Mouse (Mus musculus) kidney, embryonic 16.5 days (tissue): ENCODE data around the gene Ranbp9. TPM values are rescaled to one million over a fixed set of nuclear protein-coding genes. Genes with fewer than 3 reads are reported as not detected.

Source experiments
- ATAC-seq: fragments of 200-750 bp; cut with Nextera tagmentation; 2 replicates; pipeline ENCODE4 v1.8.0; 2017; ENCODE audit warnings: moderate TSS enrichment; ENCODE audit not compliant: low FRiP score, low TSS enrichment
- H3K27ac ChIP-seq: fragments of 300-500 bp; sonication (generic); 2 replicates; pipeline ENCODE4 v1.5.1; 2014; ENCODE audit warnings: low read length
- H3K27me3 ChIP-seq: fragments of 300-500 bp; sonication (generic); 2 replicates; pipeline ENCODE4 v1.6.1; 2014; ENCODE audit warnings: low read length, control low read depth, mixed read lengths; ENCODE audit not compliant: insufficient read depth
- H3K36me3 ChIP-seq: fragments of 300-500 bp; sonication (generic); 2 replicates; pipeline ENCODE4 v1.6.1; 2014; ENCODE audit warnings: low read length, control low read depth, mixed read lengths; ENCODE audit not compliant: insufficient read depth
- H3K4me1 ChIP-seq: fragments of 300-500 bp; sonication (generic); 2 replicates; pipeline ENCODE4 v1.6.1; 2014; ENCODE audit warnings: low read length, control low read depth, mixed read lengths; ENCODE audit not compliant: insufficient read depth
- H3K4me2 ChIP-seq: fragments of 300-500 bp; sonication (generic); replicated peaks from 2 replicates; pipeline ENCODE4 v1.6.1; 2014; ENCODE audit warnings: low read depth, low read length
- H3K4me3 ChIP-seq: fragments of 300-500 bp; sonication (generic); 2 replicates; pipeline ENCODE4 v1.5.1; 2014; ENCODE audit warnings: mild to moderate bottlenecking, low read length
- H3K9ac ChIP-seq: fragments of 300-500 bp; sonication (generic); replicated peaks from 2 replicates; pipeline ENCODE4 v1.6.1; 2014; ENCODE audit warnings: low read length
- H3K9me3 ChIP-seq: fragments of 300-500 bp; sonication (generic); 2 replicates; pipeline ENCODE4 v1.6.1; 2016; ENCODE audit warnings: low read length, control low read depth
- WGBS: fragments of 180-500 bp; shearing (Covaris S2); extraction: QIAGEN DNeasy Blood & Tissue Kit; methylation state at CpG from one replicate; pipeline ENCODE4 v1.1.7; 2014; 5-methylcytosine and 5-hydroxymethylcytosine counted together
- polyA plus RNA-seq: library from polyadenylated mRNA; unstranded; fragments of >200 nt; fragmentation: Nextera tagmentation; extraction: Ambion mirVana; gene quantifications from 2 replicates; pipeline ENCODE4 v1.2.1, GENCODE M21; 2015

Gene Ranbp9
- polyA plus RNA-seq, 1 experiment from 2014 or later = 9.1 TPM

- WGBS = 94% methylated on average over 1 of the region's 1 CpGs
- no peak overlapping the region for H3K4me2 ChIP-seq
- H3K36me3 ChIP-seq = no peaks in the 10 kb centered on the region
- no peak overlapping the region for H3K4me3 ChIP-seq
- H3K9me3 ChIP-seq = 0 out of 2 replicates have a peak, but pooled peaks cover 1% of the 10 kb centered on the region
- no peak overlapping the region for H3K9ac ChIP-seq
- H3K27ac ChIP-seq = no peak overlapping the region
- no peaks in the 10 kb centered on the region for H3K27me3 ChIP-seq
- peaks cover 9% of the 10 kb centered on the region; the same call in 1 of the 2 replicates for H3K4me1 ChIP-seq
- ATAC-seq = no peak
These were observed 38.5 kb downstream of the Ranbp9 start for GRCm38 (mm10) chr13:43442551-43442950.

GRCm38 (mm10) chr13:43440376-43440775 is 40.7 kb downstream of the Ranbp9 start:
- Histone ChIP-seq H3K36me3 (no peaks in the 10 kb centered on the region), H3K4me3 (no peak overlapping the region), H3K9me3 (0 out of 2 replicates have a peak, but pooled peaks cover 2% of the 10 kb centered on the region), H3K4me1 (no peaks in the 10 kb centered on the region), H3K4me2 (no peak overlapping the region), H3K27me3 (no peaks in the 10 kb centered on the region), H3K27ac (no peak overlapping the region), H3K9ac (no peak overlapping the region)
- 100% methylated on average over 1 of the region's 1 CpGs for WGBS
- ATAC-seq = no peak

- ATAC-seq = no peak
- H3K4me3 ChIP-seq = no peak overlapping the region
- H3K36me3 ChIP-seq = peaks cover 14% of the 10 kb centered on the region
- no peaks in the 10 kb centered on the region for H3K27me3 ChIP-seq
- 0 out of 2 replicates have a peak, but pooled peaks cover 2% of the 10 kb centered on the region for H3K9me3 ChIP-seq
- WGBS = 81% methylated on average over 2 of the region's 2 CpGs
- H3K9ac ChIP-seq = no peak overlapping the region
- H3K4me1 ChIP-seq = no peaks in the 10 kb centered on the region
- H3K4me2 ChIP-seq = no peak overlapping the region
- no peak overlapping the region for H3K27ac ChIP-seq
These were observed 47.7 kb downstream of the Ranbp9 start for GRCm38 (mm10) chr13:43433395-43433794.

GRCm38 (mm10) chr13:43428436-43428835 is 52.6 kb downstream of the Ranbp9 start:
- no peaks in the 10 kb centered on the region for H3K9me3 ChIP-seq
- H3K4me1 ChIP-seq = no peaks in the 10 kb centered on the region
- H3K9ac ChIP-seq = no peak overlapping the region
- ATAC-seq = no peak
- H3K27ac ChIP-seq = no peak overlapping the region
- 85% methylated on average over 4 of the region's 4 CpGs for WGBS
- H3K4me2 ChIP-seq = no peak overlapping the region
- H3K4me3 ChIP-seq = no peak overlapping the region
- peaks cover 26% of the 10 kb centered on the region for H3K36me3 ChIP-seq
- no peaks in the 10 kb centered on the region for H3K27me3 ChIP-seq

- no peaks in the 10 kb centered on the region for H3K9me3 ChIP-seq
- no peak overlapping the region for H3K4me3 ChIP-seq
- H3K9ac ChIP-seq = no peak overlapping the region
- H3K36me3 ChIP-seq = peaks cover 52% of the 10 kb centered on the region
- H3K27ac ChIP-seq = no peak overlapping the region
- 81% methylated on average over 1 of the region's 1 CpGs for WGBS
- H3K4me1 ChIP-seq = no peaks in the 10 kb centered on the region
- no peak overlapping the region for H3K4me2 ChIP-seq
- no peak for ATAC-seq
- no peaks in the 10 kb centered on the region for H3K27me3 ChIP-seq
These were observed 65.8 kb downstream of the Ranbp9 start for GRCm38 (mm10) chr13:43415249-43415648.

GRCm38 (mm10) chr13:43413611-43414010 is 67.5 kb downstream of the Ranbp9 start:
- H3K27ac ChIP-seq = no peak overlapping the region
- 92% methylated on average over 2 of the region's 2 CpGs for WGBS
- H3K36me3 ChIP-seq = peaks cover 48% of the 10 kb centered on the region
- H3K4me3 ChIP-seq = no peak overlapping the region
- no peaks in the 10 kb centered on the region for H3K27me3 ChIP-seq
- H3K4me2 ChIP-seq = no peak overlapping the region
- no peaks in the 10 kb centered on the region for H3K9me3 ChIP-seq
- ATAC-seq = no peak
- no peak overlapping the region for H3K9ac ChIP-seq
- H3K4me1 ChIP-seq = no peaks in the 10 kb centered on the region

GRCm38 (mm10) chr13:43412311-43412710 is 68.8 kb downstream of the Ranbp9 start:
- no peaks in the 10 kb centered on the region for H3K9me3 ChIP-seq
- H3K4me2 ChIP-seq = no peak overlapping the region
- H3K4me3 ChIP-seq = no peak overlapping the region
- 86% methylated on average over 7 of the region's 7 CpGs for WGBS
- H3K36me3 ChIP-seq = peaks cover 44% of the 10 kb centered on the region
- H3K27ac ChIP-seq = no peak overlapping the region
- no peaks in the 10 kb centered on the region for H3K4me1 ChIP-seq
- ATAC-seq = no peak
- H3K9ac ChIP-seq = no peak overlapping the region
- no peaks in the 10 kb centered on the region for H3K27me3 ChIP-seq

- Histone ChIP-seq H3K9me3 (peaks cover 7% of the 10 kb centered on the region; the same call in 1 of the 2 replicates), H3K36me3 (peaks cover 39% of the 10 kb centered on the region), H3K4me3 (0 out of 2 replicates have a peak overlapping the region, but pooled peaks have one; percentile 80), H3K9ac (no peak overlapping the region), H3K27ac (no peak overlapping the region), H3K4me2 (peak overlapping the region; percentile 78), H3K4me1 (peaks cover 7% of the 10 kb centered on the region), H3K27me3 (no peaks in the 10 kb centered on the region)
- WGBS = 82% methylated on average over 5 of the region's 5 CpGs
- ATAC-seq = no peak
These were observed 81.5 kb downstream of the Ranbp9 start for GRCm38 (mm10) chr13:43399576-43399975.

- peak; percentile 95 for ATAC-seq
- Histone ChIP-seq H3K36me3 (peaks cover 42% of the 10 kb centered on the region), H3K4me1 (peaks cover 7% of the 10 kb centered on the region), H3K27me3 (no peaks in the 10 kb centered on the region), H3K27ac (peak within 1 kb of the TSS; percentile 97), H3K4me3 (peak within 1 kb of the TSS; percentile 80), H3K4me2 (peak within 1 kb of the TSS; percentile 78), H3K9ac (peak within 1 kb of the TSS; percentile 94), H3K9me3 (peaks cover 13% of the 10 kb centered on the region; the same call in 1 of the 2 replicates)
- WGBS = 1% methylated on average over 70 of the region's 72 CpGs
These were observed 82.6 kb downstream of the Ranbp9 start, which contains the start of gene Nol7 for GRCm38 (mm10) chr13:43398297-43399080. Nol7 (plus strand) TSS chr13:43398390.
